Mouse (Mus musculus) gastrocnemius, postnatal 25 days (tissue): ENCODE measurements around the gene Ofcc1. TPM values are rescaled to one million over a fixed set of nuclear protein-coding genes. Genes with fewer than 3 reads are reported as not detected.

ENCODE experiments used
- DNase-seq: peaks from one replicate; pipeline ENCODE4 v3.0.0; 2022
- total RNA-seq, 2 experiments: library from RNA; stranded (reverse); gene quantifications; 1 replicate in 1 of 2; 2 replicates in 1 of 2; pipeline ENCODE4 v1.2.3; 2021

The Ofcc1 gene
- total RNA-seq, 2 experiments from 2014 or later, result not detected

DNA sequence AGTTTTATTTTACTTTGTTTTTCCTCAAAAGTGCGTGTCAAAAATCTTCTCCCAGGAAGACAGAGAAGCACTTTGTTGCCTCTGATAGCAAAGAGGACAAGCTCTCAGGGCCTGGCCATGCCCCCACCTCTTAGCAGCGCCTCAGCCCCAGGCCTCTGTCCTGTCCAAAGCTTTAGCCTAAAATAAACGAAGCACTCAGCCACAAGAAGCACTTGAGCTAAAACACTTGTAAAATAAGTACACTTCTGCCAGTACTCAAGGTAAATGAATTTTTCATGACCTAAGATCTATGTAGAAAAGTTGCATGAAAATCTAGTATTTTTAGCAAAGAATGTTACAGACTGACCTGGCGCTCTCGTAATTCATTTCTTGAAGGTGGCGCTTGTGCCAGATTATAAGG lies 117.4 kb downstream of the Ofcc1 start:
- DNase-seq, result no peak

DNA sequence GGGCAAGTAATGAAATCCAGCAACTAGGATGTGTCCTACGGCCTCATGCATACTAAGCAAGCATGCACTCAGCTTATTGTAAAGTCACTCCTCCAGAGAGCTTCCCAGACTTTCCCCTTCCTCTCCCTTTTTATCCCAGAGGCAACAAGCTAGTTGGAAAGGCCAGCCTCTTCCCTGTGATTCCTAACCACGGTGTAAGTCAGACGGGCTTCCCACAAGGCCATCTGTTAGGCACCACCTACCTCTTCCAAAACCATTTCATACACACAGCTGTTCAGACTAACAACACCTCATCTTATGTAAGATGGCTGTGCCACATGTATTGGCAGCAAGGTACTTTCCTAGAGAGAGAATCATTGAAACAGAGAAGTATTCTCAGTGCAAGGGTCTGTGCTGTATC lies 124.9 kb downstream of the Ofcc1 start:
- DNase-seq, result no peak

DNA sequence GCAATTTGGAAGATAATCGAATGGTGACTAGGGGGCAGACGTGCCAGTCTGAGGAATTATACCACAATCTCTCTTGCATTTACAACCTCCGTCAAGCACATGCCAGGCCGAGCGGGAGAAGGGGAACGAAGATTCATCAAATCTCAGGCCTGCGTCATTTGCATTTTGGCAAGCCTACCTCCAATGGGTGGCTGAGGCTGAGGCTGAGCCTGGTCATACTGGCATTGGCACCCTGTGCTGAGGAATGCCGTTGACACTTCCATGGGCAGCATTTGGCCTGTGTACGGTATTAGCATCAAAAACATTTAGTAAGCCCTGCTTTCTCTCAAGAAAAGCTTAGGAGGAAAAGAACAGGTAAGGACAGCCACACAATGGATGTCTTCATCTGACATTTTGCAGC lies 152.9 kb downstream of the Ofcc1 start:
- no peak for DNase-seq

DNA sequence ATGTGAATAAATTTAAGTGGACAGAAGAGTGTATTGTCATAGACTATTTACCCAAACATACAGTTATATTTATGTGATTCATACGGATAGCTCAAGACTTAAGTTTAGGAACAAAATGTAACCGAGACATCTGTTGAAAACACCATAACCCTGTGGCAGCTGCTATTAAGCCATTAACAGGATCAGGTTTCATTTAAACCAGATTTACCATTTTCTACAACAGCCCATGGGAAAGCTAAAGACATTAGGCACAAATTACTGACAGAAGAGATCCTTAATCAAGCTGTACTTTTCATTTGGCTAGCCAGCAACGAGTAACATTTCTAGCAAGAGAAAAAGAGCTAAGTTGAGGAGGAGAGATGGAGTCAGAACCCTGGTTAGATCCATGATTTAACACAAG lies 179.5 kb downstream of the Ofcc1 start:
- DNase-seq, result no peak

DNA sequence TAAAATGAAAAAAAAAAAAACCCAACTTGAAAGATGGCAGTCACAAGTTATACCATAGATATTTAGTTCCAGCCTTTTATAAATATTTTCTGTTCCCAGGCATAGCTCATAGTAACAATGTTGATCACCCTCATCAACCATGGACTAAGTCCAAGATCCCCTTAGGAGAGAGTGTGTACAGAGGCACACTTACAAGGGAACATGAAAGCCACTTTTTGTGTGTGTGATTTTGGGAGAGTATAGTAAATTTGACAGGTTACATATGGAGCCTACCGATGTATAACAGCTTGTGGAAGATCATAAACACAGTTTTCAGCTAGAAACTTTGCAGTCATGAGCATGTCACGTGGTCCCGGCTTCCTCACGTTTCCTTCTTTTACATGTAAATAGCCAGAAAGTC lies 189.5 kb downstream of the Ofcc1 start:
- DNase-seq, result no peak

DNA sequence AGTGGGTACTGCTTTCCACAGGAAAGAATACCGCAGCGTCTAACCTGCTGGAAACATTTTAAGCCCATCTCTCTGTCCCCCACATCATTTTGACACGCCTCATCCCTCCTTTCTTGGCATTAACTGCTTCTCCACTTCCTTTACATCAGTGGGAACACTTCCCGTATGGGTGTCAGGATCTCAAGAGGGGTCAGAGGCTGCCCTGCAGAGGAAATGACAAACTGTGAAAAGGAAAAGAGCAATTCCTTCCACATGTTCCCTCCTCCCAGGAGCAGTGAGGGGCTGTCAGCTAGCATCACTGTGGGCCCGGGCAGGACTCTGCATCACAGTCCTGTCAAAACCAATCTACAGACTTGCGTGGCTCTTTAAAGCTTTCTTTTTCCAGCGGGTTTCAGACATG lies 193.4 kb downstream of the Ofcc1 start:
- DNase-seq, result no peak

DNA sequence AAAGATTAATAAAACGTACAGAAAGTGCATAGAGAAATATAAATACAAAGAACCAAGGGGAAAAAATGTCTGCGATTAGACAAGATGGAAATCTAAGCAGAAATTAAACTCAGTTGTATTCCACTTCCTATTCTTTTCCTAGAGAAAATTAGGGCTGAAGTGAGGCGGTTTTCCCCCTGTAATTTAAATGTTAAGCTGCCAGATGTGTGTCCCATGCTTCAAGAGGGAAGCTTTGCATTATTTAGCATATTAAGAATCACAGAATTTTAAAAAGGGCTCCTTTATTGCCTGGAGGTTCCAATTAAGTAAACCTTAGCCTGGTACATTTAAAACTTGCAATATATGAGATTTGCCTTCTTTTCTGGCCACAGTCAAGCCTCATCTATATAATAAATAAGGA lies 205.8 kb downstream of the Ofcc1 start:
- DNase-seq, result no peak

DNA sequence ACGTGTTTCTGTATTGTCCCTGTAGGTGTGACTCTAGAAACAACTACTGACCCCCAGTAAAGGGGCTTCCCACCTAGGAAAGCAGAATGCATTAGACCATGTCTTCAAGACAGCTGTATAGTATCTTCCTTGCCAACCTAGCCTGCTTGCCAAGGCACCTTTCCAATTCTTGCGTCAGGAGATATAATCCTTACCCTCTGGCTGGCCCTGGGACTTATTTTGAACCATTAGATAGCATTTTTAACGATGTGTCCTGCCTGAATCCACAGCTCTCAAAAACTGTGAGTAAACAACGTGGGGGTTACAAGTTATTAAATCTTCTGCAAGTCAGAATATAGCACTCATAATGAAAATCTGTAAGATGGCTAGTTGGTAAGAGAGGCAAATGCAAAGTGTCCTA lies 221.3 kb downstream of the Ofcc1 start:
- no peak for DNase-seq

DNA sequence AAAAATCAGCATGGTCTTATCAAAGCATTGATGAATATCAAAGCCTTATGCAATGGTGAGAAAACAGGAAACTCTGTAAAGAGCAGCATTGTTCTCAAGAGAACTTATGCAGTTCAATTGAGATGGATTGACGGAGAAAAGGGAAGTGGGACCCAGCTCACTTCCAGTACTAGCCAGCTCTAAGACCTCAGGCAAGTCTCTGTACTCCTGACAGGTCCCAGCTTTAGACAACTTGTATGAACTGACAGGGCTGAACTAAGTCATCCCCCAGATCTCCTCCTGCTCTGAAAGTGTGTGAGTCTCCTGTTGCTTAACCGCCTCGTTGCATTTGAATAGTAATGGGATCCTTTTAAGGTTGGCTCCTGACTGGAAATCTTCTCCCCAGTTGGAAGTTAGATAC lies 225.2 kb downstream of the Ofcc1 start:
- no peak for DNase-seq

DNA sequence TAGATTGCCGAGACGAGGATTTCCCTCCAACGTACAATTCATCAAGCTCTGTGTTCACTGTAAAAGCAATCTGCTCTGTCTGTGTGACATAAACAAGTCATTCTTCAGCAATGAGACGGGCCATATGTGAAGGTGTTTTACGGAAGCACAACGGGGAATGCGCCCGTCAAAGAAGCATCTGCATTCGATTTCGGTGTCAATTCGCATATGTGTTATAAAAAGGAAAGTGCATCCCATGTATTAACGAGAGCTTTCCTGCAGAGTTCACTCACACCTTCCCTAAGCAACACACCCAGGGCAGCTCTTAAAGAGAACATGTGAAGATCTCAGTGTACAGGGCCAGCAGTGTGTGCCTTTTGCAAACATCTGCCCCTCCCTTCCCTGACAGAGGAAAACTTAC lies 225.6 kb downstream of the Ofcc1 start:
- no peak for DNase-seq

DNA sequence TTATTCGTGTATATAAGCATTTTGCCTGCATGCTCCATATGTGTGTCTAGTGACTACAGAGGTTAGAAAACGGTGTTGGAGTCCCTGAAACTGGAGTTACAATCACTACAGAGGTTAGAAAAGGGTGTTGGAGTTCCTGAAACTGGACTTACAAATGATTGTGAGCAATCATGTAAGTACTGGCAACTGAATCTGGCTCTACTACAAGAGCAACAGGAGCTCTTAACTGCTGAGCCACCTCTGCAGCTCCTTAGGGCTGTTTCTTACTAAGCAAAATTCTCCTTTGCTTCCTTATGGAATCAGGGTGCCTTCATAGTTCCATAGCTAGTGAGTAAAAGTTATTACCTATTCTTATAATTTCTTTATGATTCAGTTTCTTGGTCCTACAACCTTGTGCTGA lies 237.4 kb downstream of the Ofcc1 start:
- DNase-seq, result no peak

DNA sequence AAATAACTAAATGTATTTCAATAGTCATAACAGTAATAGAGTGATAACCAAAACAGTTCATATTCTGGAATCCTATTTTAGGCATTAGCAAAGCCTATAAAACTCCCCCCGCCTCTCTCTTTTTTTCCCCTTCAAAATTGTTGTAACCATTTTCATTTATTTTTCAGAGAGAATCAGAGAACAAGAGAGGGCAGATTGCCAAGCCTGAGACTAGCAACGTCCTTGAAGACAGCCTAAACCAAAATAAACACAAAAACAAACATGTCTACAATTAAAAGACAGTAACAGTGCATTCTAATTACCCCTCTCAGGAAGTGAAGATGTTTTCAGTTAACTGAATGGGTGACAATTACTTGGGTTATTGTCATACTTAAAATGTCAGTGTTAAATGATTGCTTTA lies 248.9 kb downstream of the Ofcc1 start:
- no peak for DNase-seq

DNA sequence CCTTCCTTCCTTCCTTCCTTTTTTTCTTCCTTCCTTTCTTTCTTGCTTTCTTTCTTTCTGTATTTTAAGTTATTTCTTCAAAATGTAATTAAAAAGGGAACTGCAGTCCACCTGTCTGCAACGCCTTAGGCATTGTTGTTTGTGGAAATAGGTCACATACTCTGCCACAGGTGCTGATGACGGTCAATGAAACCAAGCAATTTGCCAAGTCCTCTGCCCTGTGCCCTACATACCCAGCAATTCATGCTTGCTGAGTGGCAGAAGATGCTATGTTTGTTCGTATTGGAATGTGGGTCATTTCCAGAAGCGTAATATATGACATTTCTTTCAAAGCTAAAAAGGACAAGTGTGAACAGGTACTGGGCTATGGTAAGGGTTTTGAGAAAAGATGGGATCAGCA lies 285.0 kb downstream of the Ofcc1 start:
- DNase-seq, result no peak

DNA sequence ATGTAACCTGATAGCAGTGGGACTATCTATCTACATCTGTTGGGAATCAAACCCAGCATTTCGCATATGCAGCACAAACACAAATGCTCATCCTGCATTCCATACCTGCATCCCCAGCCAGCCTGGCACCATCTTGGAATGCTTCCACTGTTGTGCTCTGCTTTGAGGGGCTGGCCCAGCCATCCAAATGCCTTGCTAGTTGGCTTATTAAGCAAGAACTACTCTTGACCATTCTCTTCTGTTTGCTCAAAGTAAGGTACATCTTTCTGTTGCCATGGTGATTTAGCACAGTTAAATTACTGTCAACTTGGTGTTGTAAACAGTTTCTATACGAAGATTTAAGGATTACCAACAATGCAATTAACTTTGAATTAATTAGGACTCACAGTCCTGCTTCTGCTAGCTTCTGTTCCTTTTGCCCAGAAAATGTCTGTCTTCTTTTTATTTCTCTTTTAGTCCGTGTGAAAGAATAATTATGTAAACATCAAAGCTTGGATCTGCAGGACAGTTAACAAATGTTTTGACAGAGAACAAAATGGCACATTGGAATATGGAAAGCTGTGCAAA lies 286.3 kb downstream of the Ofcc1 start:
- no peak for DNase-seq

DNA sequence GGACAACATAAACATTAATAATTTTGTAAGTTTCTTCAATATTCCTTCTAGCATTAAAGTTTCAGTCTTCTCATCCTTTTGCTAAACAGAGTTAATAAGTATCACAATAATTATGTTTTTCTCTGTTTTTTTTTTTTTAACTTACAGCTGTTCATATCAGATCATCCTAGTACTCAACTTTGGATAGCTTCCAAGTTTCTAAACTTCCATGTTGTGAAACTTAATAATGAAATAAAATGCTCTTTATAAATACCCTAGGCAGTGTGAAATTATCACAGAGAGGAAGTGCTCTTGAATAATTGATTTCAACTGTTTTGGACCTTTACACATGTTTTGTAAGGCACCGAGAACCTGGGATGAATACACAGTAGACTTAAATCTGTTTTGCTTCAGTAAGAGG lies 291.2 kb downstream of the Ofcc1 start:
- no peak for DNase-seq

DNA sequence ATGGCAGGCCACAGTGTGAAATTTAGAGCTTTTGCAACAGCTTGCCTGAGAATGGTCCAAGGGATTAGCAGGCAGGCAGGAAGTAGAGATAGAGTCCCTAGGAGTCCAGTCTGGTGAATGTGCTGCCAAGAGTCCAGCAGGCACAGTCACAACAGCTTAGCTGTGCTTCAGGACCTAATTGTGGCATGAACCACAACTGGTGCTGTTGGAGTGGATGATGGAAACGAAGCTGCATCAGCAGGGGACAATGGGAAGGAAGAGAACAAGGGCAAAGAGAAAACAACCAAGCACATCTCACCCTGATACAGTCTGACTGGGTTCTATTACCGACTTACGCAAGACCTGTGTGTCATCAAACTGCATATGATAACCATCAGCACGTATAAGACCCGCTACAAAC lies 300.0 kb downstream of the Ofcc1 start:
- peak; percentile 8 for DNase-seq

DNA sequence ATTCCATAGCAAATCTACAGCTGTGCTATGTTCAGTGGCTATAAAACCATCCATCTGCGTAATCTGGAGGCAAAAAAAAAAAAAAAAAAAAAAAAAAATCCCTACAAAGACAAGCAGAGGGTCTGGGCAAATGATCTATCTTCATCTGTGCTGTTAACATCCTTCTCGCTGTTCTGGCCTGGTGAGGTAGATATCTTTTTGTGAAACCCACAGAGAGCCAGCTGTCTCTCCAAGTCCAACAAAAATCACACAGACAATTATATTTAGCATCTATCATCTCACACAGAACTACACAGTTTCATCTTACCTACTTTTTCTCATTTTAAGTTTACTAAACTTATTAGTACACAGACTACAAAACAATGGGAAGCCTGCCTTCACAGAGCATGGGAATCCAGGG lies 323.4 kb downstream of the Ofcc1 start:
- DNase-seq, result no peak

DNA sequence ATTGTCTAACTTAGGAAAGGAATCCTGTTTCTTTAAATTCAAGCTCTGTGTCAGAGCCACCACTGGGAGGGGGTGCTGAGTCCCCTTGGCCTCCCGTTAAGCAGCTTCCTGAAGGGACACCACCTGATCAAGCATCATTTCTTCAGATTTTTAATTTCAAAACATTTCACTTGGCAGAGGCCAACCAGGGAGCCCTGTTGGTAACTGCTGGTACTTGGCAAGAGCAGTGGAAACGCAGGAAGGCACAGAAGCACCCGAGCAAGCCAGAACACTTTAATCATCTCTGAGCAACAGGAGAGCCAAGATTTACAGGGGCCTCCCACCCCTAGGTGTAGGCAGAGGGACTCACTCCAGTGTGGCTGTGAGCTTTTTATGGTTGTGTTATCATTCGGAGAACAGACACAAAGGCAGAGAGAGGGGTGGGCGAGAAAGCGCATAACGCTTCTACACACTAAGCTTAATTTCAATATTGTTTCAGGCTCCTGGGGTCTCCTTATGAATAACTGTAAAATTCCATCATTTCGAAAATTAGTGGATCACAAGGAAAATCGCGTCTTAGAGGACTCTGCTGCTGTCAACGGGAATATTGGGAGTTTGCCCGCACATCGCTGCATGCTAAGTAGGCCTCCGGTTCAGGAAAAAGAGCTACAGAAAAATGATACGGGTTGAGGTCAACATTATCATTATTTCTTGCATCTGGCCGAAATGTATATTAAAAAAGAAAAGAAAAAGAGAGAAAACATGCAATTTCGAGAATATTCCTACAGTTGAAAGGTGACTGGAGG lies 324.1 kb downstream of the Ofcc1 start:
- no peak for DNase-seq

DNA sequence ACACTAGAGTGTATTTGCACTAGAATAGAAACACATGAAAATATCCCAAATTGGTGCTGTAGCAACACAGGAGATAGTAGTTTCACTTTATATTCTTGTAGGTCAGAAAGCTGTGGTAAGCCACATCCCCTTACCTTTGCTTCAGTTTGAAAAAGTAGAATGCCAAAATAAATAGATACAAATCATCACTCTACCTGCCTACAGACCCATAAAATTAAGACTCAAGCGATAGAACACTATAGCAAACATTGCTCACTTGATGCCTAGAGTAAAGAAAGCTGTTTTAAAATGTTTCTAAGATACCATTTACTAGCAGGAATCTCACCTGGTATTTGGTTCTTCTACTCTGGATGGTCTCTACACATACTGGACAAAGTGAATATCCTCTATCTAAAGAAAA lies 331.8 kb downstream of the Ofcc1 start:
- DNase-seq, result no peak

DNA sequence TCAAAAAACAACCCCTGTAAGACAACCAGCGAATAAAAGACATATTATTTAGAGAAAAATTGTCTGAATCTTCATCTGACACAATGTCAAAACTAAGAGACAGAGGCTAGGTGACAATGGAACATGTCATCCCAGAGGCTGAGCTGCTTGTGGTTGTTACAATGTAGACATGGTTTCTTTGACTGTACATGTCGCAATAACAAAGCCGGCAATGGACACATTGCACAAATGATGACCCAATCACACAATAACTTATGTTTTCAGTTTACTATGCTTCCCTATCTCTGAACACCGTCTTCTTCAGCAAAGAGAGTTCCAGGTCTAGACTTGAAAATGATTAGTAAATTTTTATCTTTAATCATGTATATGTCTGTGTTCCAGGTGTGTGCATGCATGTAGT lies 332.4 kb downstream of the Ofcc1 start:
- DNase-seq, result no peak

DNA sequence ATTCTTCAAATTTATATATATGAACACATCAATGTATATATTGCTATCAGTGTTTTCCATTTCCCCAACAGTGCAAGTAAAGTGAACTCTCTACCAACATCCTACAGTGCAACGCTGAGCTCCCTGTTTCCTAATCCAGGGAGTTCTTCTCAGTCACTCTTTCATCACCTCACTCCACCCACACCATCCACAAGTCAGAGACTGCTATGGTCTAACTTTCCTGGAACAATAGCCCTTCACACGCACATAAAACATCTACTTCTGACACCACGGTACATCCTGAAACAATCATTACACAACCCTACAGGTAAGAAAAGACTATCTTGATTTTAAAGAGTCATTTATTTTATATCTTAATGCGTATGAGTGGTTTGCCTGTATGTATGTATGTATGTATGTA lies 335.4 kb downstream of the Ofcc1 start:
- no peak for DNase-seq

DNA sequence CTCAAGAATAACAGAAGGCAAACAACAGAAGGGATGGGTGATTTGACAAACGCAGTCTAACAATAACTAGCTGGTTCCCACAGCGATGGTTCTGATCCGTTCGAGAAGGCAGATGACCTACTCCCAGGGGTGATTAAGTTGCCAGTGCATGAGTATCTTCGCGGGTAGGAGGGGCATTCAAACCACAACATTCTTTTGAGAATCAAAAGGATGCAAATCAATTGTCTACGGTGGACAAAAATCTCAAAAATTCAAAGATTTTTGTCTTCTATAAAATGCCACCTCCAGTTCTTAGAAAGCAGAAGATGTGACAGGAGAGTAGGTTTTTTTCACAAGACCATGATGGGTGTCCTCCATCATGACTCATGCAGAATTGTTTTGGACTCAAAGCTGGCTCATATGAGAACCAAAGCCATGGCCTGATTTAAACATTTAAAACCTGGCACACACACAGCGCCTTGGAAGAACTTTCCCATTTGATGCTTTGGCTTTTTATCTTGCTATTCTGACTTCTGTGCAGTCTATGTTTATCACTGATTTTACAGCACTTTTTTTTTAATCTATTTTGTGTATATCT lies 338.0 kb downstream of the Ofcc1 start:
- no peak for DNase-seq

DNA sequence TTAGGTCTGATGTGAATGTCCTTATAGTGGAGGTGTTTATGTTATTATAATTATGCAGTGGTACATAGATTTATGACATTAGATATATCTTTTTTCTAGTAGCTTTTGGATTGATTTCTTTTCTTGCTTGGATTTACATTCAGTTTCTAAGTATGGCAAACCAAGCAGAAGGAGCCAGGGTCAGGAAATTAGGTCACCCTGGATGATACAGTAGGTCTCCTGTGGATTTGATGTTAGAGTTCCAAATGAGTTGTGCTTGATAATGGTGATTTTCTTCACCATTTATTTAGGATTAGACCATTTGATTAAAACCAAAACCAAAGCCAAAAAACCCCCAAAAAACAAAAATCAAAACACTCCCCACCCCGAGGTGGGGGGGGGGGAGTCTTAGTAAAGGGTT lies 338.6 kb downstream of the Ofcc1 start:
- DNase-seq, result no peak

DNA sequence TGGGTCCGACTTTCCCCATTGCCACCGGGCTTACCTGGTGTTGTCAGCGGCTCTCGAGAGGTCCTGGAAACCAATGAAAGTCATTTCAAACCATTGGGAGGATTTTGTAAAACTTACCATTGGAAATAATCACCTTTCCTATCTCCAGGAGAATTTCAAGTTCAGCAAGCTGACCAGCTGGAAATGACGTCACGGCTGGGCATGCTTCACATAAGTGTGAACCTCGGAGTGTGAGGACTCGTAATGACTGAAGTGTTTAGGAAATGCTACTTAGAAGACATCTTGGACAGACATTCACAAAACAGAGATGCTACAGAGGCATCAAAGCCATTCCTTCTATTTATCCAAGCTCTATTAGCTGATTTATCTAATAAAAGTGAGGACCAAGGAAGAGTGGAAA lies 361.0 kb downstream of the Ofcc1 start:
- DNase-seq, result no peak
